Mouse (Mus musculus) stomach, postnatal 0 days (tissue): ENCODE data around the gene Kirrel3.

Experiments used
- CTCF ChIP-seq: IDR thresholded peaks from 2 replicates; pipeline ENCODE4 v1.5.1; 2016; ENCODE audit warnings: antibody characterized with exemption, low read depth, mild to moderate bottlenecking, moderate library complexity
- EP300 ChIP-seq: optimal IDR thresholded peaks from 2 replicates; pipeline ENCODE3; 2016; ENCODE audit warnings: antibody characterized with exemption

- TF ChIP-seq EP300: no peak
- no peak for TF ChIP-seq CTCF
These were observed 472.0 kb downstream of the Kirrel3 start for GRCm38 (mm10) chr9:34957691-34958090.
